Mouse (Mus musculus) liver, postnatal 0 days (tissue): Measurements from ENCODE around the gene Agtpbp1. TPM values are rescaled to one million over a fixed set of nuclear protein-coding genes. Genes with fewer than 3 reads are reported as not detected.

Experiments
- ATAC-seq: fragments of 200-750 bp; cut with Nextera tagmentation; 2 replicates; pipeline ENCODE4 v1.8.0; 2017; ENCODE audit warnings: mild to moderate bottlenecking, moderate library complexity
- DNase-seq: peaks from one replicate; pipeline ENCODE4 v3.0.0-alpha.2; 2016
- H3K27ac ChIP-seq: fragments of 300-500 bp; sonication (generic); 2 replicates; pipeline ENCODE4 v1.5.1; 2014; ENCODE audit warnings: antibody characterized with exemption, moderate library complexity, mild to moderate bottlenecking, low read depth
- H3K27me3 ChIP-seq: fragments of 300-500 bp; sonication (generic); 2 replicates; pipeline ENCODE4 v1.6.1; 2014; ENCODE audit warnings: low read length, control low read depth, mixed read lengths; ENCODE audit not compliant: insufficient read depth
- H3K36me3 ChIP-seq: fragments of 300-500 bp; sonication (generic); replicated peaks from 2 replicates; pipeline ENCODE4 v1.6.1; 2014; ENCODE audit warnings: mild to moderate bottlenecking, control low read depth, low read length, moderate library complexity, mixed read lengths; ENCODE audit not compliant: insufficient read depth
- H3K4me1 ChIP-seq: fragments of 300-500 bp; sonication (generic); 2 replicates; pipeline ENCODE4 v1.6.1; 2014; ENCODE audit warnings: antibody characterized with exemption, mild to moderate bottlenecking, control low read depth; ENCODE audit not compliant: insufficient read depth
- H3K4me2 ChIP-seq: fragments of 300-500 bp; sonication (generic); 2 replicates; pipeline ENCODE4 v1.6.1; 2014; ENCODE audit warnings: low read depth, mild to moderate bottlenecking, low read length, moderate library complexity, mixed read lengths
- H3K4me3 ChIP-seq: fragments of 300-500 bp; sonication (generic); 2 replicates; pipeline ENCODE4 v1.5.1; 2014; ENCODE audit warnings: low read depth, low read length
- H3K9ac ChIP-seq: fragments of 300-500 bp; sonication (generic); replicated peaks from 2 replicates; pipeline ENCODE4 v1.6.1; 2014; ENCODE audit warnings: mild to moderate bottlenecking, moderate library complexity
- H3K9me3 ChIP-seq: fragments of 300-500 bp; sonication (generic); 2 replicates; pipeline ENCODE4 v1.6.1; 2016; ENCODE audit warnings: mild to moderate bottlenecking, control low read depth, low read length, mixed read lengths
- CTCF ChIP-seq: sonication (generic); IDR thresholded peaks from 2 replicates; pipeline ENCODE4 v1.5.1; 2016; ENCODE audit warnings: antibody characterized with exemption, low read depth
- EP300 ChIP-seq: IDR thresholded peaks from 2 replicates; pipeline ENCODE4 v1.6.1; 2016; ENCODE audit warnings: antibody characterized with exemption, low read depth, mild to moderate bottlenecking
- WGBS: fragments of 180-500 bp; shearing (Covaris S2); extraction: QIAGEN DNeasy Blood & Tissue Kit; methylation state at CpG from one replicate; pipeline ENCODE4 v1.1.7; 2014; ENCODE audit not compliant: insufficient replicate concordance; 5-methylcytosine and 5-hydroxymethylcytosine counted together
- polyA plus RNA-seq: library from polyadenylated mRNA; unstranded; fragments of >200 nt; fragmentation: Nextera tagmentation; extraction: Ambion mirVana; gene quantifications from 2 replicates; pipeline ENCODE4 v1.2.1, GENCODE M21; 2015

Gene Agtpbp1
- polyA plus RNA-seq, 1 experiment from 2014 or later, result 6.4 TPM

GRCm38 (mm10) chr13:59534301-59534700 lies 50.7 kb downstream of the Agtpbp1 start:
- DNase-seq (no peak), ATAC-seq (no peak)
- no peak overlapping the region for H3K27ac ChIP-seq
- peaks cover 13% of the 10 kb centered on the region for H3K36me3 ChIP-seq
- no peaks in the 10 kb centered on the region; the same call in 1 of the 2 replicates for H3K4me1 ChIP-seq
- H3K4me3 ChIP-seq, result no peak overlapping the region
- H3K9ac ChIP-seq, result no peak overlapping the region
- no peak for TF ChIP-seq CTCF
- TF ChIP-seq EP300, result no peak
- no peaks in the 10 kb centered on the region for H3K27me3 ChIP-seq
- H3K4me2 ChIP-seq, result no peak overlapping the region
- H3K9me3 ChIP-seq, result no peaks in the 10 kb centered on the region
- 74% methylated on average over 4 of the region's 4 CpGs for WGBS

DNA sequence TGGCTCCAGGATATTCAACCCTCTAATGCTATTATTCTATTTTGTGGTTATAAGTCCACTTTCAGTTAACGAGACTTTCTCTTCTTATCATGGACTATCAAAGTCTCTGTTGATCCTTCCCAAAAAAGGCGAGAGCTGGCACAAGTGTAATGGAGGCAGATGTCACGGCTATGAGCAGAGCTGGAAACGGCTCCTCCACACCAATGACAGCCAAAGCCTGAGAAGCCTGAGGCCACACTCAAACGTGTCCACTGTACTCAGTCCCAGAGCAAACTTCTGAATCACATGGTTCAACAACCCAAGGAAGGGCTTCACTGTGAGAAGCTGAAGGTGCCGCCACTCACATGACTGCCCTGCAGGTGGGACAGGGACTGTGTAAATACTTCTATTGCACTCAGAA lies 51.7 kb downstream of the Agtpbp1 start:
- ATAC-seq, result no peak
- 78% methylated on average over 6 of the region's 6 CpGs for WGBS

GRCm38 (mm10) chr13:59531203-59531602 lies 53.8 kb downstream of the Agtpbp1 start:
- no peaks in the 10 kb centered on the region for H3K9me3 ChIP-seq

More for the DNA sequence above, 51.7 kb downstream of the Agtpbp1 start:
- Histone ChIP-seq H3K27ac (no peak overlapping the region), H3K4me1 (no peaks in the 10 kb centered on the region; the same call in 1 of the 2 replicates), H3K4me3 (no peak overlapping the region), H3K4me2 (no peak overlapping the region), H3K9me3 (no peaks in the 10 kb centered on the region), H3K27me3 (no peaks in the 10 kb centered on the region), H3K36me3 (peaks cover 15% of the 10 kb centered on the region), H3K9ac (no peak overlapping the region)
- DNase-seq, result no peak
- TF ChIP-seq CTCF (no peak), EP300 (no peak)

DNA sequence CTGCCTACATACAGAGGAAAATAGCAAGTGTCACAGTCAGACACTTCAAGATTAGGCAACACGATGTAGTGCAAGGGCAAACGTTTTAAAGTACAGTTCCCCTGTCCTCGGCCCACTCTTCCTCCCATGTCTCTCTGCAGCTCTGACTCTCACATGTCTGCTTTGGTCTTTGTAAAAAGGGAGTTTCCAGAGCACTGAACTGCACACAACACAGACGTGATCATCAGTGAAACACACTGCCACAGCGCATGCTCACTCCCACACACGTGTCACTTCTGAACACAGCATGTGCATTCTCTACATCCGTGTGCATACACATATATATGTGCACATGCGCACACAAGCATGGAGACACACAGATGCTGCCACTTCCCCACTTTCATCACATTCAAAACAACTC lies 54.5 kb downstream of the Agtpbp1 start:
- no peaks in the 10 kb centered on the region for H3K9me3 ChIP-seq
- H3K4me3 ChIP-seq, result no peak overlapping the region
- WGBS, result 82% methylated on average over 8 of the region's 8 CpGs
- H3K4me2 ChIP-seq, result no peak overlapping the region
- no peak overlapping the region for H3K9ac ChIP-seq
- H3K4me1 ChIP-seq, result no peaks in the 10 kb centered on the region; the same call in 1 of the 2 replicates
- H3K27me3 ChIP-seq, result no peaks in the 10 kb centered on the region
- H3K36me3 ChIP-seq, result peaks cover 29% of the 10 kb centered on the region
- no peak for DNase-seq
- no peak overlapping the region for H3K27ac ChIP-seq
- TF ChIP-seq CTCF, result no peak
- TF ChIP-seq EP300, result no peak
- no peak for ATAC-seq

More at GRCm38 (mm10) chr13:59531203-59531602, 53.8 kb downstream of the Agtpbp1 start:
- Histone ChIP-seq H3K27ac (no peak overlapping the region), H3K4me1 (no peaks in the 10 kb centered on the region; the same call in 1 of the 2 replicates), H3K9ac (no peak overlapping the region), H3K36me3 (peaks cover 30% of the 10 kb centered on the region), H3K4me3 (no peak overlapping the region), H3K27me3 (no peaks in the 10 kb centered on the region), H3K4me2 (no peak overlapping the region)
- peak; percentile 61 for TF ChIP-seq CTCF
- TF ChIP-seq EP300, result no peak
- ATAC-seq, result no peak
- 73% methylated on average over 2 of the region's 2 CpGs for WGBS
- no peak for DNase-seq

- Histone ChIP-seq H3K27ac (peak overlapping the region; percentile 56), H3K4me2 (no peak overlapping the region), H3K36me3 (peaks cover 25% of the 10 kb centered on the region), H3K27me3 (no peaks in the 10 kb centered on the region), H3K4me3 (no peak overlapping the region), H3K9ac (no peak overlapping the region), H3K4me1 (0 out of 2 replicates have a peak, but pooled peaks cover 3% of the 10 kb centered on the region), H3K9me3 (no peaks in the 10 kb centered on the region)
- ATAC-seq, result peak; percentile 90
- TF ChIP-seq EP300 (0 out of 2 replicates have a peak, but pooled peaks have one; percentile 24), CTCF (no peak)
- WGBS, result 57% methylated on average over 11 of the region's 11 CpGs
- DNase-seq, result no peak
Observed at GRCm38 (mm10) chr13:59521271-59522064, 63.6 kb downstream of the Agtpbp1 start.

DNA sequence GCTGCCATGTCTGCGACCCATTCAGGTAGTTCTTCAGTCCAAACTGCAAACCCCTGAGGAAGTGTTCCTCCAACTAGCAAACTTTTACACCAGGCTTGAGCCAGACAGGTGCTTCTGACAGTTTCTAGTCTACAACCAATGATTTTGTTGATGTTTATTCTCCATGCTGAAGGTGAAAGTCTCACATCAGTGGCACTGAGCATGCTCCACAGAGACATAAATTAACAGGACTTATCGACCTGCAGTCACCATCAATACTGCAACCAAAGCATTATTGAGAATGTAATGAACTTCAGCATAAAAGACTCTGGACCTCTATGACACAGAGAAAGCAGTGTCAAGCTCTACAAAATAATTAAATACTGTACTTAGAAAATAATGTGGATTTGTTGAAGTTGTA lies 64.2 kb downstream of the Agtpbp1 start:
- 76% methylated on average over 2 of the region's 2 CpGs for WGBS
- TF ChIP-seq CTCF (no peak), EP300 (no peak)
- Histone ChIP-seq H3K27ac (peak overlapping the region; percentile 56; the same call in 1 of the 2 replicates), H3K27me3 (no peaks in the 10 kb centered on the region), H3K4me2 (no peak overlapping the region), H3K9me3 (no peaks in the 10 kb centered on the region), H3K4me1 (0 out of 2 replicates have a peak, but pooled peaks cover 3% of the 10 kb centered on the region), H3K9ac (no peak overlapping the region), H3K36me3 (peaks cover 21% of the 10 kb centered on the region), H3K4me3 (no peak overlapping the region)
- DNase-seq (no peak), ATAC-seq (peak; percentile 68)
